Mouse (Mus musculus) ES-Bruce4 (cell line): Measurements from ENCODE around the gene Tnrc6c.

Experiments used
- CTCF ChIP-seq: IDR thresholded peaks from one replicate; pipeline ENCODE4 v1.8.1; 2011; ENCODE audit warnings: low read depth, low read length
- EP300 ChIP-seq: IDR thresholded peaks from 2 replicates; pipeline ENCODE4 v1.6.1; 2011; ENCODE audit warnings: low read depth, low read length; ENCODE audit not compliant: insufficient read depth
- POLR2A ChIP-seq: IDR thresholded peaks from one replicate; pipeline ENCODE4 v1.8.1; 2011; ENCODE audit warnings: low read length; ENCODE audit not compliant: insufficient read depth

- TF ChIP-seq EP300, result no peak
- no peak for TF ChIP-seq POLR2A
- TF ChIP-seq CTCF, result no peak
Measured at GRCm38 (mm10) chr11:117628312-117628779, 25.7 kb upstream of the Tnrc6c start.
